Mouse (Mus musculus) testis, adult 2 months (tissue): ENCODE measurements around the gene Sh2b1.

Experiments used
- CTCF ChIP-seq: fragments of 200-500 bp; IDR thresholded peaks from 2 replicates; pipeline ENCODE4 v1.5.1; 2012; ENCODE audit warnings: low read depth, mild to moderate bottlenecking, inconsistent platforms, low read length, moderate library complexity; ENCODE audit not compliant: control insufficient read depth, insufficient read depth, insufficient replicate concordance
- POLR2A ChIP-seq: fragments of 200-500 bp; IDR thresholded peaks from 2 replicates; pipeline ENCODE4 v1.6.1; 2012; ENCODE audit warnings: low read depth, mild to moderate bottlenecking, inconsistent platforms, low read length, moderate library complexity; ENCODE audit not compliant: control insufficient read depth

DNA sequence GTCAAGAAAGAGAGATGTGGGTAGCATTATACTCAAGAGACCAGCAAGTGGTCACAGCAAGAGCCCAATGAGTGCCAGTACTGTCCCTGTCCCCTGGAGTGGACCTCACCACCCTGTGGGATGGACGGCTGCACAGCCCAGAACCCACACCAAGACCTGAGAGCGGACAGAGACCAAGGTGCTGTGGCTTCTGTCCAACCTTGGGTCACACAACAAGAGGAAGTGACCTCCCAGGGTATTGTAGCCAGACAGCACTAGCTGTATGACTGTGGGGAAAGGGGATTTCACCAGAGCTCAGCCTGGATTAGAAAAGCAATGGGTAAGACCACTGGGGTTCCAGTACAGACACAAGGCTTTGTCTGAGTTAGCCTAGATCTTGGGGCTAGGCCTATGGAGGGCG, 23.0 kb downstream of the Sh2b1 start:
- no peak for TF ChIP-seq POLR2A
- TF ChIP-seq CTCF, result no peak
